Mouse (Mus musculus) forebrain, embryonic 13.5 days (tissue): ENCODE measurements at regions not wholly inside any gene's neighbourhood (a gene's known extent, or its start where the extent isn't known, plus 50 kb on each side); places are given as distances from the start of the nearest gene placed in this dataset.

Source experiments
- ATAC-seq: fragments of 200-750 bp; cut with Nextera tagmentation; 2 replicates; pipeline ENCODE4 v1.8.0; 2017
- H3K27ac ChIP-seq: fragments of 300-500 bp; sonication (generic); 2 replicates; pipeline ENCODE4 v1.5.1; 2015; ENCODE audit warnings: inconsistent platforms, mild to moderate bottlenecking, moderate library complexity
- H3K27me3 ChIP-seq: fragments of 300-500 bp; sonication (generic); 2 replicates; pipeline ENCODE4 v1.6.1; 2015; ENCODE audit warnings: mild to moderate bottlenecking, inconsistent platforms
- H3K36me3 ChIP-seq: fragments of 300-500 bp; sonication (generic); 2 replicates; pipeline ENCODE4 v1.6.1; 2015; ENCODE audit warnings: mild to moderate bottlenecking, inconsistent platforms; ENCODE audit not compliant: poor library complexity, severe bottlenecking
- H3K4me1 ChIP-seq: fragments of 300-500 bp; sonication (generic); 2 replicates; pipeline ENCODE4 v1.6.1; 2015; ENCODE audit warnings: inconsistent platforms
- H3K4me2 ChIP-seq: fragments of 300-500 bp; sonication (generic); 2 replicates; pipeline ENCODE4 v1.6.1; 2015; ENCODE audit warnings: inconsistent platforms, mild to moderate bottlenecking, moderate library complexity
- H3K4me3 ChIP-seq: fragments of 300-500 bp; sonication (generic); 2 replicates; pipeline ENCODE4 v1.5.1; 2015; ENCODE audit warnings: mild to moderate bottlenecking, inconsistent platforms
- H3K9ac ChIP-seq: fragments of 300-500 bp; sonication (generic); 2 replicates; pipeline ENCODE4 v1.6.1; 2015; ENCODE audit warnings: mild to moderate bottlenecking, inconsistent platforms
- H3K9me3 ChIP-seq: fragments of 300-500 bp; sonication (generic); replicated peaks from 2 replicates; pipeline ENCODE4 v1.6.1; 2016; ENCODE audit warnings: inconsistent platforms
- WGBS: fragments of 180-500 bp; shearing (Covaris S2); methylation state at CpG from one replicate; pipeline ENCODE4 v1.1.7; 2015; 5-methylcytosine and 5-hydroxymethylcytosine counted together

DNA sequence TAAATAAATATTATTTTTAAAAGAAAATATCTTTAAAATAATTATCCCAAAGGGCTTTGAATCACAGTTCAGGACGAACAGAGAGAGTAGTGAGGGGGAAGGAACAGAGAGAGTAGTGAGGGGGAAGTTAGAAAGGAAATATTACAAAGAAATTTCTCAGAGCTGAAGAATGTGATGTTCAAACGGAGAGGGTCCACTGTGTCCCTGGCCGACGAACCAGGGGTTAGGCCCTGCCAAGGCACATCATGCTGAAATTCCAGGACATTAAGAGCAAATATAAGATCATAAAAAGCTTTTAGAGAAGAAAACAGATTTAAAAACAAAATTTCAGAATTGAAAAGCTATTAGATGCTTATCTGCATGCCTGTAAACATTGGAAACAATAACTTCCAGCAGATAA is 61.6 kb downstream of the Skor1 start:
- H3K36me3 ChIP-seq = no peaks in the 10 kb centered on the region
- no peak overlapping the region for H3K4me3 ChIP-seq
- ATAC-seq = no peak
- H3K9ac ChIP-seq = no peak overlapping the region
- WGBS = 83% methylated on average over 4 of the region's 4 CpGs
- H3K9me3 ChIP-seq = no peaks in the 10 kb centered on the region
- H3K4me2 ChIP-seq = no peak overlapping the region
- H3K27ac ChIP-seq = no peak overlapping the region
- H3K4me1 ChIP-seq = peaks cover 22% of the 10 kb centered on the region
- H3K27me3 ChIP-seq = no peaks in the 10 kb centered on the region

- no peak overlapping the region for H3K4me3 ChIP-seq
- peaks cover 17% of the 10 kb centered on the region for H3K4me1 ChIP-seq
- ATAC-seq = no peak
- H3K27me3 ChIP-seq = no peaks in the 10 kb centered on the region
- no peaks in the 10 kb centered on the region for H3K9me3 ChIP-seq
- H3K4me2 ChIP-seq = no peak overlapping the region
- WGBS = 68% methylated on average over 1 of the region's 1 CpGs
- no peak overlapping the region for H3K9ac ChIP-seq
- no peak overlapping the region for H3K27ac ChIP-seq
- H3K36me3 ChIP-seq = no peaks in the 10 kb centered on the region
These were observed 62.1 kb downstream of the Skor1 start for GRCm38 (mm10) chr9:63086671-63087070.

DNA sequence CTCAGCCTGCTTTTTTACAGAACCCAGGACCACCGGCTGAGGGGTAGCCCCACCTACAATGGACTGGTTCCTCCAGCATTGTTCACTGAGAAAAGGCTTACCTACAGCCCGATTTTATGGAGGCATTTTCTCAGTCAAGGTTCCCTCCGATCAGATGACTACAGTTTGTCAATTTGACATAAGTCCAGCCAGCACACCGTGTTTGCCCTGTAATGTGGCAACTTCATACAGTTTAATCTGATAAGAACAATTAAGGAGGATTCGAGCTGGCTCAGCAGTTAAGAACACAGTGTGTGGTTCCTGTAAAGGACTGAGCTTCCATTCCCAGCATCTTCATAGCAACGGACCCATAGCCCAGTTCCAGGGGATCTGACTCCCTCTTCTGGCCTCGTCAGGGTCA is 65.9 kb downstream of the Skor1 start:
- no peak for ATAC-seq
- no peaks in the 10 kb centered on the region for H3K4me1 ChIP-seq
- 88% methylated on average over 7 of the region's 7 CpGs for WGBS

GRCm38 (mm10) chr9:63082311-63082710 is 66.5 kb downstream of the Skor1 start:
- no peaks in the 10 kb centered on the region for H3K27me3 ChIP-seq
- H3K4me2 ChIP-seq = no peak overlapping the region
- no peaks in the 10 kb centered on the region for H3K36me3 ChIP-seq
- no peaks in the 10 kb centered on the region for H3K9me3 ChIP-seq
- ATAC-seq = no peak
- WGBS = 86% methylated on average over 3 of the region's 3 CpGs
- no peak overlapping the region for H3K4me3 ChIP-seq
- no peaks in the 10 kb centered on the region for H3K4me1 ChIP-seq
- H3K27ac ChIP-seq = no peak overlapping the region
- no peak overlapping the region for H3K9ac ChIP-seq

More for the DNA sequence above, 65.9 kb downstream of the Skor1 start:
- Histone ChIP-seq H3K9me3 (no peaks in the 10 kb centered on the region), H3K4me2 (no peak overlapping the region), H3K4me3 (no peak overlapping the region), H3K36me3 (no peaks in the 10 kb centered on the region), H3K27me3 (no peaks in the 10 kb centered on the region), H3K27ac (no peak overlapping the region), H3K9ac (no peak overlapping the region)

DNA sequence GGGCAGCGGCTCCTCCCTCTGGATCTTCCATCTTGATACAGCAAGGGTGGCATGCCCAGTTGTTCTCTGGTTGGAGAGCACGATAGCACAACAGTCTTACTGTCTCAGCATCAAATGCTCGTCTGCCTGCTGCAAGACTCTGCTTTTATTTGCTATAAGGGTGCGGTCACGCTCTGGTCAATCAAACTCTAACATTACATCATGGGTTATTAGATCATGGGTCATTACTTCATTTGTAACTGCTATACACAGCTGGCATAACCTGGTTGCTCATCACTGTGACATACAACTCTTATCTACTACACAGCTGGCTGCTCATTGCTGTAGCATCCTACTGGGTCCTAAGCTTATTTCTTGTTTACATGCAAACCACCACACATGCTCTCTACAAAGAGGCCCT is 68.4 kb downstream of the Skor1 start:
- Histone ChIP-seq H3K9me3 (no peaks in the 10 kb centered on the region), H3K27me3 (no peaks in the 10 kb centered on the region), H3K4me2 (no peak overlapping the region), H3K27ac (no peak overlapping the region), H3K4me1 (no peaks in the 10 kb centered on the region), H3K4me3 (no peak overlapping the region), H3K36me3 (no peaks in the 10 kb centered on the region), H3K9ac (no peak overlapping the region)
- 87% methylated on average over 5 of the region's 5 CpGs for WGBS
- ATAC-seq = no peak

GRCm38 (mm10) chr9:63075252-63075651 is 73.5 kb downstream of the Skor1 start:
- H3K4me1 ChIP-seq = no peaks in the 10 kb centered on the region
- ATAC-seq = no peak
- no peaks in the 10 kb centered on the region for H3K36me3 ChIP-seq
- no peaks in the 10 kb centered on the region for H3K9me3 ChIP-seq
- no peak overlapping the region for H3K4me3 ChIP-seq
- no peaks in the 10 kb centered on the region for H3K27me3 ChIP-seq
- WGBS = 38% methylated on average over 5 of the region's 5 CpGs
- no peak overlapping the region for H3K4me2 ChIP-seq
- H3K9ac ChIP-seq = no peak overlapping the region
- H3K27ac ChIP-seq = no peak overlapping the region

- H3K4me3 ChIP-seq = no peak overlapping the region
These were observed 74.0 kb downstream of the Skor1 start for GRCm38 (mm10) chr9:63074803-63075202.

DNA sequence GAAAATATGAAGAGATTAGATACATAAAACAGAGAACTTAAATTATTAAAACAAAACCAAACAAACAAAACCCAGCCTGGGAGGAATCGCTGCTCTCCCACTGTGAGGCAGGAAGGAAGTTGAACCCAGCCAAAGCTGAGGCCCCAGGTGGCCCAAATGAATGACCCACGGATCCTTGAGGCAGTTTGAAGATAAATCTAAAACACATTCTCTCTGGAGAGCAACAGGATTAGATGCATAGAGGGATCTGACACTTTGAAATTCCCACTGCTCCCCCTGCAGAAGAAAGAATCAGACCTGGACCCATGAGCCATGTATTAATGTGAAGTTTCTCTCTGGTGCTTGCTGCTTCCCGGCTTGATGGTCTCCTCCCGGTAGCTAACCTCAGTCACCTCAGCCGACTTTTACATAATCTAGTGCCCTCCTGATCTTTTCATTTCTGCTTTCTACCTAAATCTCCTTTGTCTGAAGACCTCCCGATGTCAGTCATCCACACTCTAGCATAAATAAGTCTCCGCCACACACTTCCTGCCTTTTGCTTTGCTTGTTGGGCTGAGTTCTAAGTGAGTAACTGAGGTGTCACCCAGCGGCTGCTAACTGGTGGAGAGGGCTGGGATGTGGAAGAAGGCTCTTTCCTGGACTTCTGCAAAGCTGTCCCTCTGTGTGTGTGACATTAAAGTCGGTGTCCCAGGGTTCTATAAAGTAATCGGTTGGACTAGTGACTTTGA is 74.6 kb downstream of the Skor1 start:
- H3K27ac ChIP-seq = no peak overlapping the region
- H3K4me3 ChIP-seq = no peak overlapping the region
- WGBS = 30% methylated on average over 10 of the region's 10 CpGs
- H3K4me1 ChIP-seq = no peaks in the 10 kb centered on the region
- no peak for ATAC-seq
- H3K4me2 ChIP-seq = no peak overlapping the region
- H3K27me3 ChIP-seq = no peaks in the 10 kb centered on the region
- no peaks in the 10 kb centered on the region for H3K36me3 ChIP-seq
- H3K9ac ChIP-seq = no peak overlapping the region
- H3K9me3 ChIP-seq = no peaks in the 10 kb centered on the region

More at GRCm38 (mm10) chr9:63074803-63075202, 74.0 kb downstream of the Skor1 start:
- Histone ChIP-seq H3K4me1 (no peaks in the 10 kb centered on the region), H3K9ac (no peak overlapping the region), H3K27me3 (no peaks in the 10 kb centered on the region), H3K4me2 (no peak overlapping the region), H3K27ac (no peak overlapping the region), H3K36me3 (no peaks in the 10 kb centered on the region), H3K9me3 (no peaks in the 10 kb centered on the region)
- WGBS = 62% methylated on average over 7 of the region's 7 CpGs
- ATAC-seq = no peak

GRCm38 (mm10) chr9:63071032-63071431 is 77.7 kb downstream of the Skor1 start:
- H3K9ac ChIP-seq = no peak overlapping the region
- no peak overlapping the region for H3K4me3 ChIP-seq
- no peaks in the 10 kb centered on the region for H3K36me3 ChIP-seq
- no peak for ATAC-seq
- H3K9me3 ChIP-seq = no peaks in the 10 kb centered on the region
- H3K4me2 ChIP-seq = no peak overlapping the region
- no peak overlapping the region for H3K27ac ChIP-seq
- no peaks in the 10 kb centered on the region for H3K4me1 ChIP-seq
- no peaks in the 10 kb centered on the region for H3K27me3 ChIP-seq
- WGBS = 68% methylated on average over 6 of the region's 6 CpGs

- no peaks in the 10 kb centered on the region for H3K36me3 ChIP-seq
- H3K27ac ChIP-seq = no peak overlapping the region
- no peaks in the 10 kb centered on the region for H3K9me3 ChIP-seq
- no peak overlapping the region for H3K4me2 ChIP-seq
- no peaks in the 10 kb centered on the region for H3K27me3 ChIP-seq
- no peak overlapping the region for H3K4me3 ChIP-seq
- H3K4me1 ChIP-seq = no peaks in the 10 kb centered on the region
- no peak overlapping the region for H3K9ac ChIP-seq
- 78% methylated on average over 6 of the region's 6 CpGs for WGBS
- no peak for ATAC-seq
These were observed 78.8 kb downstream of the Skor1 start for GRCm38 (mm10) chr9:63069919-63070318.

DNA sequence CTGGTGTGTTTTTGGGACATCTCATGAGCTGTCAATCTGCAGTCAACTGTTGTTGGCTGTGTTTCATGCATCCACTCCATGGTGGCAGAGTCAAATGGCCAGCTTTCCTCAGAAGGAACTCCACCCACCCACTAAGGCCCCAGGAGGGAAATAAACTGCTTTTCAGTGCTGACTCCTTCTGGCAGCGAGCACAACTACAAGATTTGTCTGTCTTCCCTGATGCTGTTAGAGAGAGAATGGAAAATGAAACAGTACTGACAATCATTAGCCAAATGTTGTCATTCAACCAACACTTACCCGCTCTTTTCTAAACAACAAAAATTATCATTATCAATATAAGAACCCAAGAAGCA is 79.3 kb upstream of the Pias1 start:
- Histone ChIP-seq H3K4me3 (no peak overlapping the region), H3K4me1 (no peaks in the 10 kb centered on the region), H3K9me3 (peaks cover 11% of the 10 kb centered on the region), H3K36me3 (no peaks in the 10 kb centered on the region), H3K27me3 (no peaks in the 10 kb centered on the region), H3K9ac (no peak overlapping the region), H3K4me2 (no peak overlapping the region), H3K27ac (no peak overlapping the region)
- 75% methylated on average over 2 of the region's 2 CpGs for WGBS
- no peak for ATAC-seq

GRCm38 (mm10) chr9:63066384-63067053 is 78.8 kb upstream of the Pias1 start:
- no peaks in the 10 kb centered on the region for H3K27me3 ChIP-seq
- H3K4me2 ChIP-seq = no peak overlapping the region
- no peak overlapping the region for H3K9ac ChIP-seq
- H3K36me3 ChIP-seq = no peaks in the 10 kb centered on the region
- H3K4me1 ChIP-seq = no peaks in the 10 kb centered on the region
- H3K27ac ChIP-seq = no peak overlapping the region
- 85% methylated on average over 10 of the region's 10 CpGs for whole genome bisulfite sequencing
- no peak overlapping the region for H3K4me3 ChIP-seq
- peaks cover 11% of the 10 kb centered on the region for H3K9me3 ChIP-seq
- ATAC-seq = no peak

DNA sequence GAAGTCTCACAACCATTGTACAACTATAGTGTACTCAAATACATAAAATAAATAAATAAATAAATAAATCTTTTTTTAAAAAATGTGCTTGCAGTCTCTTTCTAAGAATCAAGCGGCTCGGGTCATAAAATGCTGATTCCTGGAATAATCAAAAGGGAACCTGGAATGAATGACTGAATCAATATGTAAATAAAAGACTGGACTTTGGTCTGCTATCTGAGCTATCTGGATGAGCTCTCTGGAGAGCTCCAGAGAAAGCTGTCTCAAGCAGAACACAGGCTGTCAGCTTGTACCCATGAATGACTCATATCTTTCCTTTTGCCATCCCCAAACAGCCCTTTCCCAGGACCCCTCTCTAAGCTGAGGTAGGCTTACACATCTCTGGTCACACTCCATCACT is 75.8 kb upstream of the Pias1 start:
- H3K9ac ChIP-seq = no peak overlapping the region
- H3K4me1 ChIP-seq = peaks cover 12% of the 10 kb centered on the region
- ATAC-seq = no peak
- H3K9me3 ChIP-seq = peaks cover 11% of the 10 kb centered on the region
- H3K36me3 ChIP-seq = no peaks in the 10 kb centered on the region
- no peak overlapping the region for H3K27ac ChIP-seq
- WGBS = 97% methylated on average over 2 of the region's 2 CpGs
- no peak overlapping the region for H3K4me2 ChIP-seq
- H3K4me3 ChIP-seq = no peak overlapping the region
- no peaks in the 10 kb centered on the region for H3K27me3 ChIP-seq
